Mouse (Mus musculus): ENCODE data around the gene Flt3l. TPM values are rescaled to one million over a fixed set of nuclear protein-coding genes. Genes with fewer than 3 reads are reported as not detected.

The Flt3l gene
- polyA plus RNA-seq, 1 experiment from 2014 or later, result 1.7 TPM

DNA sequence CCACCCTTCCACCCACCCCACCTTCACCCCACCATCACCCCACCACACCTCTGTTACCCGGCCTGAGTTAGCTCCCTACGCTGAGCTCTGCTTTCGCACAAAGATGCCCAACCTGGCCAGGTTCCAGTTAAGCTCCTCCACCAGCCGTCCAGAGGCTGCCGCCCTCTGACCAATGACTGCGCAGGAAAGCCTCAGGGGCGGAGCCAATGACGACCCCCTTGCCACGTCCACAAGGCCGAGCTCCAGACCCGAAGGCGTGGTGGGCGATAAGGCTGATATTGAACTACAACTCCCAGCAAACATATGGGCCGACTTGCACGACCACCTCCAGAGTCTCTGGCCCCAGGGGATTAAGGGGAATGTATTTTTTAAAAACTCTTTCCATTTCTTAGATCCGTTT is 44.2 kb downstream of the Flt3l start, which contains the start of gene Rcn3:
Rcn3 (minus strand) TSS at position 174 of the 400 bp plus-strand sequence.
- Histone ChIP-seq H3K27ac (no peak within 1 kb of the TSS), H3K4me3 (replicated peaks; ENCODE audit: low read length) (peak within 1 kb of the TSS; percentile 35), H3K27me3 (ENCODE audit: control insufficient read depth, insufficient read depth, low read length) (no peaks in the 10 kb centered on the region), H3K36me3 (replicated peaks; ENCODE audit: control insufficient read depth, insufficient read depth) (no peaks in the 10 kb centered on the region), H3K9ac (peak within 1 kb of the TSS; percentile 32), H3K4me2 (replicated peaks) (peak within 1 kb of the TSS; percentile 52), H3K4me1 (replicated peaks; ENCODE audit: control insufficient read depth, insufficient read depth, low read length) (no peaks in the 10 kb centered on the region), H3K9me3 (ENCODE audit: control insufficient read depth, low read length) (no peaks in the 10 kb centered on the region)
- DNase-seq (ENCODE audit: low spot score), result peak; percentile 86
- peak; percentile 92 for ATAC-seq (ENCODE audit: low FRiP score)
- WGBS, result 0% methylated on average over 16 of the region's 16 CpGs

- peak overlapping the region; percentile 35 for H3K4me3 ChIP-seq (replicated peaks; ENCODE audit: low read length)
- no peak for DNase-seq (ENCODE audit: low spot score)
- no peaks in the 10 kb centered on the region for H3K4me1 ChIP-seq (replicated peaks; ENCODE audit: control insufficient read depth, insufficient read depth, low read length)
- ATAC-seq (ENCODE audit: low FRiP score), result peak; percentile 32; the same call in 1 of the 2 replicates
- WGBS, result 17% methylated on average over 35 of the region's 35 CpGs
- H3K36me3 ChIP-seq (replicated peaks; ENCODE audit: control insufficient read depth, insufficient read depth), result no peaks in the 10 kb centered on the region
- no peaks in the 10 kb centered on the region for H3K9me3 ChIP-seq (ENCODE audit: control insufficient read depth, low read length)
- peak overlapping the region; percentile 32 for H3K9ac ChIP-seq
- H3K4me2 ChIP-seq (replicated peaks), result peak overlapping the region; percentile 52
- H3K27me3 ChIP-seq (ENCODE audit: control insufficient read depth, insufficient read depth, low read length), result no peaks in the 10 kb centered on the region
- no peak overlapping the region for H3K27ac ChIP-seq
These were observed 44.9 kb downstream of the Flt3l start for GRCm38 (mm10) chr7:45091001-45091990.

DNA sequence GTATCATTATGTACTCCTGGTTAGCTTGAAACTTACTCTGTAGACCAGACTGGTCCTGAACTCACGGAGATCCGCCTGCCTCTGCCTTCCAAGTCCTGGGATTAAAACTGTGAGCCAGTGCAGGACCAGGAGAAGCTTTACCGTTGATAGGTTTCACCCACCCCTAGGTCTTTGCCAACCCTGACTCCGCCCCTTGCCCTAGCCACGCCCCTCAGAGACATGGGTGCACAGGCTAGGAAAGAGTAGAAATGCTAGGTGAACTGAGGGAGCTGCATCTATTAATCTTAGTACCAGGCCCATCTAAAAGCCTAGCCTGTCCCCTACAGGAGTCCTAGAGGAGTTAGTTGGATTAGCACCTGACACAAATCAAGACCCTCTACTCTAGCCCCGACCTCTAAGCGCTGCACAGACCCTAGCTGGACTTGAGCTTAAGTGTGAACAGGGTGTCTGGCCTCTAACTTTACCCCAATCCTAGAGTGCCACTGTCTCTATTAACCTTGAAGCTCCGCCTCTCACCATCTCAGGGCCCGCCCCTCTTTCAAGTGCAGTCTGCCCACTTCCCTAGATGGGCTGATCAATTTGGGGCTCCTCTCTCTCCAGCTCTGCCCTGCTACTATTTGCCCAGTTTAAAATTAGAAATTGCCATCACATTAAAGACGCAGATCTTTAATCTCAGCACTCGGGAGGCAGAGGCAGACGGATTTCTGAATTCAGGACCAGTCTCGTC is 45.8 kb downstream of the Flt3l start:
- H3K9me3 ChIP-seq (ENCODE audit: control insufficient read depth, low read length), result no peaks in the 10 kb centered on the region
- peak overlapping the region; percentile 52 for H3K4me2 ChIP-seq (replicated peaks)
- peak overlapping the region; percentile 35; the same call in 1 of the 2 replicates for H3K4me3 ChIP-seq (replicated peaks; ENCODE audit: low read length)
- ATAC-seq (ENCODE audit: low FRiP score) (no peak), DNase-seq (ENCODE audit: low spot score) (no peak)
- H3K27ac ChIP-seq, result no peak overlapping the region
- H3K27me3 ChIP-seq (ENCODE audit: control insufficient read depth, insufficient read depth, low read length), result no peaks in the 10 kb centered on the region
- H3K36me3 ChIP-seq (replicated peaks; ENCODE audit: control insufficient read depth, insufficient read depth), result no peaks in the 10 kb centered on the region
- WGBS, result 82% methylated on average over 13 of the region's 13 CpGs
- no peaks in the 10 kb centered on the region for H3K4me1 ChIP-seq (replicated peaks; ENCODE audit: control insufficient read depth, insufficient read depth, low read length)
- H3K9ac ChIP-seq, result no peak overlapping the region

- no peak overlapping the region for H3K4me3 ChIP-seq (replicated peaks; ENCODE audit: low read length)
- no peak overlapping the region for H3K9ac ChIP-seq
- H3K27me3 ChIP-seq (ENCODE audit: control insufficient read depth, insufficient read depth, low read length), result no peaks in the 10 kb centered on the region
- WGBS, result 95% methylated on average over 17 of the region's 17 CpGs
- no peak overlapping the region for H3K27ac ChIP-seq
- no peak for DNase-seq (ENCODE audit: low spot score)
- H3K4me1 ChIP-seq (replicated peaks; ENCODE audit: control insufficient read depth, insufficient read depth, low read length), result no peaks in the 10 kb centered on the region
- H3K4me2 ChIP-seq (replicated peaks), result no peak overlapping the region
- ATAC-seq (ENCODE audit: low FRiP score), result no peak
- H3K9me3 ChIP-seq (ENCODE audit: control insufficient read depth, low read length), result no peaks in the 10 kb centered on the region
- no peaks in the 10 kb centered on the region for H3K36me3 ChIP-seq (replicated peaks; ENCODE audit: control insufficient read depth, insufficient read depth)
These were observed 47.6 kb downstream of the Flt3l start for GRCm38 (mm10) chr7:45088597-45088996.

DNA sequence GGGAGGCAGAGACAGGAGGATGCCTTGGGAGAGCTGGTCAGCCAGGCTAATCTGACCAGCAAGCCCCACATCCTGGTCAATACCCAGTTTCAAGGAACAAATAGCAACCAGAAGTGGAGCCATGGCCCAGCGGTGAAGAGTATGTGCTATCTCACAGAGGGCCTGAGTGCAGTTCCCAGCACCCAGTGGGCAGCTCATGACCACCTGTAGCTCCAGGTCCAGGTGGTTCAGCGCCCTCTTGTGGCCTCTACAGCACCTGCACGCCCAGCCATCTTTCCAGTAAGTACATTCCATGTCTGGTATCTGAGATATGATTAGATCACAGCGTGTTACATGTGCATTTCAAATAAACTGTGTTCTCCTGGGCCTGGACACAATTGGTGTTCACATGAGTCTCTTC is 50.1 kb downstream of the Flt3l start:
- DNase-seq (ENCODE audit: low spot score), result no peak
- Histone ChIP-seq H3K27ac (no peak overlapping the region), H3K9ac (no peak overlapping the region), H3K4me3 (replicated peaks; ENCODE audit: low read length) (no peak overlapping the region), H3K36me3 (replicated peaks; ENCODE audit: control insufficient read depth, insufficient read depth) (no peaks in the 10 kb centered on the region), H3K4me1 (replicated peaks; ENCODE audit: control insufficient read depth, insufficient read depth, low read length) (no peaks in the 10 kb centered on the region), H3K4me2 (replicated peaks) (no peak overlapping the region), H3K27me3 (ENCODE audit: control insufficient read depth, insufficient read depth, low read length) (no peaks in the 10 kb centered on the region), H3K9me3 (ENCODE audit: control insufficient read depth, low read length) (no peaks in the 10 kb centered on the region)
- no peak for ATAC-seq (ENCODE audit: low FRiP score)
- 77% methylated on average over 4 of the region's 4 CpGs for WGBS

DNA sequence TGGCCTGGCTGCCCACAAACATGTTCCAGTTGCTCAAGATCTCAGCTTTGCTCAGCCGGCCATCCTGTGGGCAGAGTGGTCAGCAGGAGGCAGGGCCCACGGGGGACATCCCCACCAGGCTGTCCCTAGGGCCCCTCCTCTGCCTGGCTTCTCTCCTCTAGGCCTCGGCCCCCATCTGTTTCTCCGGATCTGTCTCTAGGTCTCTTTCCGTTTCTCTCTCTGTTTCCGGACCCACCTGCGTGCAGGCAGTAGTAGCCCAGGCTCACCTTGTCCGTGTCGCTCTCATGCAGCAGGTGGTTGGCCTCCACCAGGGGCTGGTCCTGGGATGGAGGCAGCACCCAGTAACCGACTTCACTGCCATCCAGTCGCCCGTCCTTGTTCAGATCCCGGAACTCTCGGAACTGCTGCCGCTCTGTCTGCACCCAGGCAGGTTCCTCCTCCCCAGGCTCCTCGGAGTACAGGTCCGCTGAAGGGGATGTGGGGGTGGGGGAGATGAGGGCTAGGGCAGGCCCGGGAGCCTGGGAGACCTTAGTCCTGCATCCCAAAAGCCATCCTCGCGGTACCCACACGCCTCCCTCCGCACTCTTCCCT is 52.8 kb downstream of the Flt3l start:
- no peaks in the 10 kb centered on the region for H3K4me1 ChIP-seq (replicated peaks; ENCODE audit: control insufficient read depth, insufficient read depth, low read length)
- no peak overlapping the region; the same call in 1 of the 2 replicates for H3K9ac ChIP-seq
- no peak for DNase-seq (ENCODE audit: low spot score)
- H3K4me3 ChIP-seq (replicated peaks; ENCODE audit: low read length), result no peak overlapping the region
- H3K9me3 ChIP-seq (ENCODE audit: control insufficient read depth, low read length), result no peaks in the 10 kb centered on the region
- H3K27ac ChIP-seq, result no peak overlapping the region
- H3K27me3 ChIP-seq (ENCODE audit: control insufficient read depth, insufficient read depth, low read length), result no peaks in the 10 kb centered on the region
- no peaks in the 10 kb centered on the region; the same call in 1 of the 2 replicates for H3K36me3 ChIP-seq (replicated peaks; ENCODE audit: control insufficient read depth, insufficient read depth)
- WGBS, result 79% methylated on average over 22 of the region's 22 CpGs
- ATAC-seq (ENCODE audit: low FRiP score), result no peak
- no peak overlapping the region for H3K4me2 ChIP-seq (replicated peaks)

GRCm38 (mm10) chr7:45082401-45083299 is 53.6 kb downstream of the Flt3l start:
- H3K27me3 ChIP-seq (ENCODE audit: control insufficient read depth, insufficient read depth, low read length), result no peaks in the 10 kb centered on the region
- no peaks in the 10 kb centered on the region for H3K4me1 ChIP-seq (replicated peaks; ENCODE audit: control insufficient read depth, insufficient read depth, low read length)
- peaks cover 2% of the 10 kb centered on the region; the same call in 1 of the 2 replicates for H3K36me3 ChIP-seq (replicated peaks; ENCODE audit: control insufficient read depth, insufficient read depth)
- no peak overlapping the region for H3K4me2 ChIP-seq (replicated peaks)
- no peak overlapping the region for H3K9ac ChIP-seq
- DNase-seq (ENCODE audit: low spot score) (no peak), ATAC-seq (ENCODE audit: low FRiP score) (no peak)
- WGBS, result 70% methylated on average over 25 of the region's 25 CpGs
- no peak overlapping the region for H3K4me3 ChIP-seq (replicated peaks; ENCODE audit: low read length)
- peak overlapping the region; percentile 28; the same call in 1 of the 2 replicates for H3K27ac ChIP-seq
- no peaks in the 10 kb centered on the region for H3K9me3 ChIP-seq (ENCODE audit: control insufficient read depth, low read length)

GRCm38 (mm10) chr7:45081016-45081415 is 55.2 kb downstream of the Flt3l start:
- H3K9ac ChIP-seq, result no peak overlapping the region
- WGBS, result 49% methylated on average over 5 of the region's 5 CpGs
- no peaks in the 10 kb centered on the region for H3K4me1 ChIP-seq (replicated peaks; ENCODE audit: control insufficient read depth, insufficient read depth, low read length)
- no peak overlapping the region for H3K4me3 ChIP-seq (replicated peaks; ENCODE audit: low read length)
- no peak overlapping the region for H3K27ac ChIP-seq
- no peaks in the 10 kb centered on the region for H3K9me3 ChIP-seq (ENCODE audit: control insufficient read depth, low read length)
- H3K36me3 ChIP-seq (replicated peaks; ENCODE audit: control insufficient read depth, insufficient read depth), result peaks cover 13% of the 10 kb centered on the region; the same call in 1 of the 2 replicates
- no peak for ATAC-seq (ENCODE audit: low FRiP score)
- no peak for DNase-seq (ENCODE audit: low spot score)
- H3K27me3 ChIP-seq (ENCODE audit: control insufficient read depth, insufficient read depth, low read length), result no peaks in the 10 kb centered on the region
- H3K4me2 ChIP-seq (replicated peaks), result no peak overlapping the region
